Mouse (Mus musculus) hindbrain, embryonic 12.5 days (tissue): ENCODE results near the gene Gm8797. TPM values are rescaled to one million over a fixed set of nuclear protein-coding genes. Genes with fewer than 3 reads are reported as not detected.
A peak's percentile ranks its signal among the peaks of the same experiment; 100 is the strongest.
"Not testable (repeated sequence)": the region's sequence is repeated elsewhere in the genome, so short reads cannot be mapped to it uniquely, and the experiment has no call there.

Source experiments
- ATAC-seq: fragments of 200-750 bp; cut with Nextera tagmentation; 2 replicates; pipeline ENCODE4 v1.8.0; 2017; ENCODE audit warnings: moderate TSS enrichment; ENCODE audit not compliant: low FRiP score
- H3K27ac ChIP-seq: fragments of 300-500 bp; sonication (generic); 2 replicates; pipeline ENCODE4 v1.5.1; 2016; ENCODE audit warnings: mild to moderate bottlenecking
- H3K27me3 ChIP-seq: fragments of 300-500 bp; sonication (generic); 2 replicates; pipeline ENCODE4 v1.6.1; 2016; ENCODE audit warnings: mild to moderate bottlenecking
- H3K36me3 ChIP-seq: fragments of 300-500 bp; sonication (generic); 2 replicates; pipeline ENCODE4 v1.6.1; 2016; ENCODE audit warnings: mild to moderate bottlenecking
- H3K4me1 ChIP-seq: fragments of 300-500 bp; sonication (generic); 2 replicates; pipeline ENCODE4 v1.6.1; 2016
- H3K4me2 ChIP-seq: fragments of 300-500 bp; sonication (generic); replicated peaks from 2 replicates; pipeline ENCODE4 v1.6.1; 2016; ENCODE audit warnings: mild to moderate bottlenecking
- H3K4me3 ChIP-seq: fragments of 300-500 bp; sonication (generic); 2 replicates; pipeline ENCODE4 v1.5.1; 2016; ENCODE audit warnings: mild to moderate bottlenecking
- H3K9ac ChIP-seq: fragments of 300-500 bp; sonication (generic); 2 replicates; pipeline ENCODE4 v1.6.1; 2016; ENCODE audit warnings: mild to moderate bottlenecking, moderate library complexity
- H3K9me3 ChIP-seq: fragments of 300-500 bp; sonication (generic); replicated peaks from 2 replicates; pipeline ENCODE4 v1.6.1; 2016; ENCODE audit warnings: mild to moderate bottlenecking
- WGBS: fragments of 180-500 bp; shearing (Covaris S2); methylation state at CpG from one replicate; pipeline ENCODE4 v1.1.7; 2016; 5-methylcytosine and 5-hydroxymethylcytosine counted together
- polyA plus RNA-seq: library from polyadenylated mRNA; unstranded; fragments of >200 nt; fragmentation: Nextera tagmentation; extraction: Ambion mirVana; gene quantifications from 2 replicates; pipeline ENCODE4 v1.2.1, GENCODE M21; 2016

Gm8797 gene
- polyA plus RNA-seq: 18.8 and 18.9 TPM in 2 replicates

DNA sequence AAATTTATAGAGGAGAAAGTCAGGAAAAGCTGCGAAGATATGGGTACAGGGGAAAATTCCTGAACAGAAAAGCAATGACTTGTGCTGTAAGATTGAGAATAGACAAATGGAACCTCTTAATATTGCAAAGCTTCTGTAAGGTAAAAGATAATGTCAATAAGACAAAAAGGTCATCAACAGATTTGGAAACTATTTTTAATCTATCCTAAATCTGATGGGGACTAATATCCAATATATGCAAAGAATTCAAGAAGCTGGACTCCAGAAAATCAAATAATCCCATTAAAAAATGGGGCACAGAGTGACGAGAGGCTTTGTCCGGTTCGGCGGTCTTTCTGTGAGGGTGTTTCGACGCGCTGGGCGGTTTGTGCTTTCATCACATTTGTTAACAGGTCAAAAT, at the start of gene Gm8797:
Gene Gm8797, plus strand, starts transcription at position 301 of the 400 bp plus-strand sequence.
- H3K4me3 ChIP-seq, H3K27ac ChIP-seq, H3K4me2 ChIP-seq, H3K27me3 ChIP-seq, H3K36me3 ChIP-seq, H3K4me1 ChIP-seq, H3K9ac ChIP-seq, ATAC-seq, H3K9me3 ChIP-seq: not testable (repeated sequence)
- 93% methylated on average over 9 of the region's 9 CpGs for WGBS

DNA sequence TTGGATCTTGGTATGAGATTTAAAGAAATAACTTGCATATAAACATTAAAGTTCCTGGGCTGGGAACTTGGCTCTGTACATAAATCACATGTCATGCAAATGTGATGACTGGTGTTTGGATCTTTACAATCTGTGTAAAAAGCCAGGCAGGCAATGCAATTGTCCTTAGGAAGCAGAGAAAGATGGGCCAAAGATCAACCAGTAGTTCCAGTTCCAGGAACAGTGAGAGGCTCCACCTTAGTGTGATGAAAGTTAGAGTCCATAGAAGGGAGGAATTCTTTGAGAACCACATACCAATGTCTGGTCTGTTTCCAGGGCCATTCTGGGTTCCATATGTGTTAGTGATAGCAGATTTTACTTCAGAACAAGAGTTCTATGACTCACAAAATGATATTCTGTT, 36.1 kb upstream of the Gm8797 start:
- H3K36me3 ChIP-seq: no peaks in the 10 kb centered on the region
- H3K4me1 ChIP-seq: no peaks in the 10 kb centered on the region
- H3K4me2 ChIP-seq: no peak overlapping the region
- H3K27ac ChIP-seq: no peak overlapping the region
- no peak overlapping the region for H3K9ac ChIP-seq
- H3K27me3 ChIP-seq: no peaks in the 10 kb centered on the region
- no peak overlapping the region for H3K4me3 ChIP-seq
- H3K9me3 ChIP-seq: no peaks in the 10 kb centered on the region
- no peak for ATAC-seq

DNA sequence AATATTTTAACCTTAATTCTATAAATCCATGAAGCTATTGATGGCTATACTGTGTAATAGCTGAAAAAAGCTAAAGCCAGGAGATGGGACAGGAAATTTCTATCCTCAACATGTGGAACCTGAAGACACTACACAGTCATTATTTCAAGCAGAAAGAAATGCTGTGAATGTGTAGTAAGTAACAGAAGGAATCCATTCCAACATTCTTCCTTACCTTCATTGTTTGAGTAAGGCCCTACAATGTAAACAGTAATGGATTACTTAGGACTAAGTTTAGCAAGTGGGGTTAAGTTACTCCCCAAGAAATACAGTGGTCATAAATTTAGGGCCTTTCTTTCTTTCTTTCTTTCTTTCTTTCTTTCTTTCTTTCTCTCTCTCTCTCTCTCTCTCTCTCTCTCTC, 17.7 kb upstream of the Gm8797 start:
- Histone ChIP-seq H3K4me1 (no peaks in the 10 kb centered on the region), H3K4me3 (no peak overlapping the region), H3K9me3 (no peaks in the 10 kb centered on the region), H3K9ac (no peak overlapping the region), H3K36me3 (no peaks in the 10 kb centered on the region), H3K4me2 (no peak overlapping the region), H3K27me3 (no peaks in the 10 kb centered on the region), H3K27ac (no peak overlapping the region)
- no peak for ATAC-seq

DNA sequence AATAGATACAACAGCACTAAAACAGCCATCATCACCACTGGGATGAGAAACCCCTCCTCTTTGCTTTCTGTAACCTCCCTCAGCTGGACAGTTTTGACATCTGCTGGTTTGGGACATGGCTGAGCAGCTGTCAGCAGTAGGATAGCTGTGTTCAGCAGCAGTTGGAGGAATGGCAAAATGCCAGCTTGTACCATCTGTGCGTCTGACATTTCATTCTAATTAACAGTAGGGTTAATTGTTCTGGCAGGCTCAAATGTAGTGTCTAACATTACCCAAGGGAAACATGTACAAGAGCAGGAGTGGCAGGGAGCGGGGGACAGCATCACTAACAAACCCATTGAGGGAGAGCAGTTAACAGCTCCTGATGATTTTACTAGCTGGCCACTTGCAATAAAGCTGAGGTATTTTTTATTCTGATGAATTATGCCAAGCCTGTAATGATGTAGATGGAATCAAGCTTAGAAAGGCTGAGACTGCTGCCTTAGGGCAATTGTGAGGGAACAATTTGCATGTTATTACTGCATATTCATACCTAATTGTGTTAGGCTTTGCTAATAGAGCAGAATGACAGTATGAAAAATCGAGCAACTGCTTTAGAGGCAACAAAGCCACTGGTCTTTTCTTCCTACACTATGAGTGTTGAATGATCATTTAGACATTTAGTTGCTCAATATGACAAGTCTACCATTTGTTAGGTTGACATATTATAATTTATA, 4.3 kb downstream of the Gm8797 start:
- Histone ChIP-seq H3K4me2 (0 out of 2 replicates have a peak overlapping the region, but pooled peaks have one; percentile 13), H3K4me1 (peaks cover 8% of the 10 kb centered on the region; the same call in 1 of the 2 replicates), H3K27me3 (no peaks in the 10 kb centered on the region), H3K4me3 (no peak overlapping the region), H3K9me3 (no peaks in the 10 kb centered on the region), H3K27ac (peak overlapping the region; percentile 52; the same call in 1 of the 2 replicates), H3K36me3 (no peaks in the 10 kb centered on the region), H3K9ac (no peak overlapping the region)
- 22% methylated on average over 3 of the region's 3 CpGs for WGBS
- peak; percentile 99 for ATAC-seq

DNA sequence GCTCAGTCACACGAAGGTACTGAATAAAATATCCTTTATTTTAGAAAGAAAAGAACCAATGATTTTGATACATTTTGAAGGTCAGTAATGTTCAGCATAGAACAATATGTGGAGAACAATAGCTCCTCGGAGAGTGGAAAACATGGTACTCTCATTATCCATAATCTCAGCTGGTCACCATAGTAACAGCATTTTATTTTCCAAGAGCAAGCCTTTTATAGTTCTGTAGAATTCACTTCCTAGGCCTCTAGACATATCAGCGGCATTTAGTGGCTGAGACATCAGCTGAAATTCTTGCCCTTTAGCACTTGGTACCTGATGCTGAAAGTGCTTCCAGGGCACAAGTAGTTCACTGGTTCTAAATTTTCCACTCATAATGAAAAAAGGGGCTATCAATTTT, 15.7 kb downstream of the Gm8797 start:
- Histone ChIP-seq H3K27ac (no peak overlapping the region), H3K9me3 (no peaks in the 10 kb centered on the region), H3K36me3 (no peaks in the 10 kb centered on the region), H3K9ac (no peak overlapping the region), H3K4me3 (no peak overlapping the region), H3K4me2 (no peak overlapping the region), H3K27me3 (no peaks in the 10 kb centered on the region), H3K4me1 (no peaks in the 10 kb centered on the region)
- no peak for ATAC-seq
- WGBS: 60% methylated on average over 3 of the region's 3 CpGs

DNA sequence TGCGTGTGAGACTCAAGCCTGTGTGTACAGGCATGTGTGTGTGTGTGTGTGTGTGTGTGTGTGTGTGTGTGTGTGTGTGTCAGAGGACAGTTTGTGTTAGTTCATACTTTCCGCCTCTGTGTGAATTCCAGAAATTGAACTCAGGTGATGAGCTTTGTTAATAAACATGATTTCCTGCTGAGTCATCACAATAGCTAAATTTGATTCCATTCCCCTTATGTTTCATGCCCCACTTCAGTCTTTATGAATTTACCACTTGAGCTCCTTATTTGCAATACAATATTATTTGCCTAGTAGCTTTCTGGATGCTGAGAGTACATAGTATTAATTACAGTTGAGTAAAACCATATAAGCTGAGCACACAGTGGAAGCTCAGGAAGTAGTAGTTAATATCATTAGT, 26.3 kb downstream of the Gm8797 start:
- WGBS: 85% methylated on average over 2 of the region's 2 CpGs
- no peaks in the 10 kb centered on the region for H3K9me3 ChIP-seq
- no peaks in the 10 kb centered on the region for H3K36me3 ChIP-seq
- no peaks in the 10 kb centered on the region for H3K27me3 ChIP-seq
- H3K4me1 ChIP-seq: no peaks in the 10 kb centered on the region
- H3K4me3 ChIP-seq: no peak overlapping the region
- no peak for ATAC-seq
- no peak overlapping the region for H3K27ac ChIP-seq
- no peak overlapping the region for H3K4me2 ChIP-seq
- no peak overlapping the region for H3K9ac ChIP-seq
